Mouse (Mus musculus) c-Kit-positive CD71-positive TER-119-positive erythroid progenitor cells, embryonic 14.5 days (primary cell): ENCODE data around the gene Gm12258.
A peak's percentile ranks its signal among the peaks of the same experiment; 100 is the strongest.

ENCODE experiments used
- DNase-seq: peaks from one replicate; pipeline ENCODE4 v3.0.0-alpha.2; 2013; ENCODE audit warnings: low spot score

The Gm12258 gene

DNA sequence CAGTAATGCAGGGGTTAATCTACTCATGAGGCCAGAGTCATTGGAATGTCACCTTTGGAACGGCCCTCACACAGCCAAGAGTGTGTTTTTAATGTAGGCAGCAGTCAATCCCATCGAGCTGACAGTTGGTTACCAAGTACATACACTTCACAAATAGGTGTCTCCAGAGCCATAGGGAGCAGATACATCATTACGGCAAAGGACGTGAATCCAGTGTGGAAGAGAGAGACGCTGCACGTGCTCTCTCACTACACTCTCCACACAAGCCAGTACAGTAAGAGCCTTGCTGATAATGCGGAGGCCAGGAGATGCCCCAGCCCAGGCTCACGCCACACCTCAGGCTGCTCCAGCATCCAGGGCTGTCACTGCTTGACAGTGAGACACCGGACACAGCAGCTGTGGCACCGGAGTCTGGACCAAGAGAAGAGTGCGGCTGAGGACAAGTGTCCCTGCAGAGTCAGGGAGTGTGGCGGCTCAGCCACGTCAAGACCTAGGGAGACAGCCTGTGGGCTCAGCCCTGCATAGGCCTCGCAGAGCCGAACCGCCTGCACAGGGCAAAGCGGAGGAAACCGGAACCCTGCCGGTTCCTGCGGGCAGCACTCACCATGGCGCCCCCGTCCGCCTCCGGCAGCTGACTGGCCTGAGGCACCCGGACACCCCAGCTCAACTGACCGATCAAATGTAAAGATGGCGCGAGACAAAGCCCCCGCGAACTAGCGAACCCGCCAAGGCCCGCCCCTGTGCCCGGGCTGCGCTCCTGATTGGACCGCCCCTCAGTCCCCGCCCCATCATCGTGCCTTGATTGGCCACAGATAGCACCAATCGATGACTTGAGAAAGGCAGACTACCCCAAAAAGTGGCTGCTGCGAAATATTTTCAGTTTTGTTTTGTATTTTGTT, 56.8 kb downstream of the Gm12258 start, which contains the start of gene Zfp39:
Gene Zfp39, minus strand, starts transcription at position 715 of the 899 bp plus-strand sequence.
- peak; percentile 94 for DNase-seq

DNA sequence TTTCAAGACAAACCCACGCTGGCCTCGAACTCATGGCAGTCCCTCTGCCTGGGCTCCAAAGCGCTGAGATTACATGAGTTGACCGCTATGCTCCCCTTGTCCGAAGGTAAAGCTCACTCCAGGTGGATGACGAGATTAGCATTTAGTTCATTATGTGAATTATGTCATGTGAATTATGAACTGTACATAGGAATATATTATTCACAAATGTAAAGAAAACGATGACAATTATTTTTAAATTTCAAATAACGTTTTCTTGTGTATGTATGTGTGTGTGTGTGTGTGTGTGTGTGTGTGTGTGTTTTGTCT, 57.4 kb downstream of the Gm12258 start:
- no peak for DNase-seq

DNA sequence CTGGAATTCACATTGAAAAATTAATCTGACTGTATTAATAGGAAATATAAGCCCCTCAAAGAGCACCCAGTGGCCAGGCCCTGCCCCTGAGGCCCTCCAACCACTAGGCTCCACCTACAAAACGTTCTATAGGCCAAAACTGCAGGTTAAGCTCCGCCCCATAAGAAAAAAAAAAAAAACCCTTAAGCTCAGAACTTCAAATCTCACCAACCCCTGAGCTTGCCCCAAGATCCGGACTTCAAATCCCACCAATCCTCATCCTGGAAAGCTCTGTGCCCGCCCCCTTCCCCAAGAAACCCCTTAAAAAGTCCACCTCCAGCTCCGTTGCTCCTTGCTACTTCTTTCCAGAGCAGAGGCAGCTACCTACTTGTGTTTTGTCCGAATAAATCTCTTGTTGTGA, 57.9 kb downstream of the Gm12258 start:
- DNase-seq, result no peak
